Mouse (Mus musculus) limb, embryonic 11.5 days (tissue): ENCODE results near the gene Dnah14. TPM values are rescaled to one million over a fixed set of nuclear protein-coding genes. Genes with fewer than 3 reads are reported as not detected.

Experiments
- ATAC-seq: fragments of 200-750 bp; cut with Nextera tagmentation; 2 replicates; pipeline ENCODE4 v1.8.0; 2017; ENCODE audit warnings: low read depth; ENCODE audit not compliant: insufficient number of reproducible peaks, low FRiP score, low TSS enrichment
- DNase-seq: peaks from one replicate; pipeline ENCODE4 v3.0.0-alpha.2; 2015; ENCODE audit warnings: low spot score
- H3K27ac ChIP-seq: fragments of 300-500 bp; sonication (generic); replicated peaks from 2 replicates; pipeline ENCODE4 v1.5.1; 2014; ENCODE audit warnings: low read depth, mild to moderate bottlenecking, low read length
- H3K27me3 ChIP-seq: fragments of 300-500 bp; sonication (generic); 2 replicates; pipeline ENCODE4 v1.6.1; 2014; ENCODE audit warnings: mild to moderate bottlenecking, low read length, mixed read lengths; ENCODE audit not compliant: control insufficient read depth, insufficient read depth
- H3K36me3 ChIP-seq: fragments of 300-500 bp; sonication (generic); 2 replicates; pipeline ENCODE4 v1.6.1; 2014; ENCODE audit warnings: mild to moderate bottlenecking, low read length, moderate library complexity, mixed read lengths; ENCODE audit not compliant: control insufficient read depth, insufficient read depth
- H3K4me1 ChIP-seq: fragments of 300-500 bp; sonication (generic); 2 replicates; pipeline ENCODE4 v1.6.1; 2014; ENCODE audit warnings: low read length, mixed read lengths; ENCODE audit not compliant: control insufficient read depth, insufficient read depth
- H3K4me2 ChIP-seq: fragments of 300-500 bp; sonication (generic); 2 replicates; pipeline ENCODE4 v1.6.1; 2014; ENCODE audit warnings: low read depth, mild to moderate bottlenecking, moderate library complexity; ENCODE audit not compliant: severe bottlenecking
- H3K4me3 ChIP-seq: fragments of 300-500 bp; sonication (generic); 2 replicates; pipeline ENCODE4 v1.5.1; 2014; ENCODE audit warnings: low read depth, low read length
- H3K9ac ChIP-seq: fragments of 300-500 bp; sonication (generic); 2 replicates; pipeline ENCODE4 v1.6.1; 2014; ENCODE audit warnings: mild to moderate bottlenecking, low read length
- H3K9me3 ChIP-seq: fragments of 300-500 bp; sonication (generic); 2 replicates; pipeline ENCODE4 v1.6.1; 2016; ENCODE audit warnings: low read length; ENCODE audit not compliant: control insufficient read depth
- WGBS: fragments of 180-500 bp; shearing (Covaris S2); extraction: QIAGEN DNeasy Blood & Tissue Kit; methylation state at CpG from one replicate; pipeline ENCODE4 v1.1.7; 2014; 5-methylcytosine and 5-hydroxymethylcytosine counted together
- polyA plus RNA-seq: library from polyadenylated mRNA; unstranded; fragments of >200 nt; fragmentation: Nextera tagmentation; extraction: Ambion mirVana; gene quantifications from 2 replicates; pipeline ENCODE4 v1.2.1, GENCODE M21; 2014

Gene Dnah14
- polyA plus RNA-seq, 1 experiment from 2014 or later = 1.8 TPM

DNA sequence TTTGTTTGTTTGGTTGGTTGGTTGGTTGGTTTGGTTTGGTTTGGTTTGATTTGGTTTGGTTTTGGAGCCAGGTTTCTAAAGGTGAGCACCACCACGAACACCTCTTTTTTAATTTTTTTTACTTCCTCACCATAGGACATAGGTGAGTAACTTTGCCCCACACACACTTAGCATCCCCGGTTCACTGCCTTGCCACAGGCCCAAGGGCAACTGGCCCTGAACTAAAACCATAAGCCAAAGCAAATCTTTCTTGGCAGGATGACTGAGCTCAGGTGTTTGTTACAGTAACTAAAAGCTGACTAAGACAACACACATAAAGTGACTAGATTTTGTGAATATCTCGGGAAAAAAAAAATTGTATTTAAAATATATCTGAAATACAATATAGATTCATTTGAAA lies 271.0 kb downstream of the Dnah14 start:
- no peak overlapping the region for H3K4me2 ChIP-seq
- no peaks in the 10 kb centered on the region for H3K36me3 ChIP-seq
- H3K4me3 ChIP-seq = no peak overlapping the region
- WGBS = 86% methylated on average over 3 of the region's 3 CpGs
- H3K9me3 ChIP-seq = no peaks in the 10 kb centered on the region
- no peaks in the 10 kb centered on the region for H3K27me3 ChIP-seq
- DNase-seq (no peak), ATAC-seq (no peak)
- H3K27ac ChIP-seq = no peak overlapping the region
- no peak overlapping the region for H3K9ac ChIP-seq
- peaks cover 8% of the 10 kb centered on the region; the same call in 1 of the 2 replicates for H3K4me1 ChIP-seq

DNA sequence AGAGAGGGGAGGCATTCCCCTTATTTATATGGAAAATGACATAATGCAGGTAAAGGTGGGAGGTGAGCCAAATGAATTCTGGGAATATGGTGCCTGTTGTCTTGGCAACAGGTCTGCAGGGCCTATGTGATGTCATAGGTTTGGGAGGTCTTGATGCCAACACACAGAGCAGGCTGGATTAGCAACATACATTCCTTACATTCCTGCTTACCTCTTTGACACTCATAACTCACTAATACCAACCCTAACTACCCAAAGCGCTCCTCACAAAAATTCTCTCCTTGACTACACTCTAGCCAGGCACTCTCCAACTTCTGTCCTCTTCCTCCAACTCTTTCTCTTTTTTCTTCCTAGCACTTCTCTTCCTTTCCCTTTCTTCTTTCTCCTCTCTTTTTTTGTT lies 271.9 kb downstream of the Dnah14 start:
- Histone ChIP-seq H3K4me3 (no peak overlapping the region), H3K27ac (no peak overlapping the region), H3K4me2 (no peak overlapping the region), H3K27me3 (no peaks in the 10 kb centered on the region), H3K4me1 (peaks cover 7% of the 10 kb centered on the region), H3K36me3 (no peaks in the 10 kb centered on the region), H3K9ac (no peak overlapping the region), H3K9me3 (no peaks in the 10 kb centered on the region)
- WGBS = 80% methylated on average over 1 of the region's 1 CpGs
- no peak for ATAC-seq
- no peak for DNase-seq

DNA sequence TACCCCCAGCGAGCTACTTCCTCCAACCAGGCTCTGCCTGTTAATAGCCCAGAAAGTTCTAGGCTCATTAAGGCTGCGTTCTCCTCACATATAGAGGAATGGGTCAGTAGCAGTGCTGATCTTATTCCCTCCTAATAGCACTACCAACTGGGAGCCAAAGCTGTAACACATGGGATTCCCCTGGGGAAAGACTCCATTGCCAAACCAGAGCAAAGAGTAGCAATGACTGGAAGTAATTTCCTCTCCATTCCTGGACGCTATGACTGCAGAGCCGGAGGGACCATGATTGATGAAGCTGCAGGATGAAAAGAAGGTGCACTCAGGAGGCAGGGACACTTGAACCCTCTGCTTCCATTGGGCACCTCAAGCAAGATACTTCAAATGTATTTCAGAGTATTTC lies 274.1 kb downstream of the Dnah14 start:
- H3K4me2 ChIP-seq = no peak overlapping the region
- no peak for DNase-seq
- no peaks in the 10 kb centered on the region for H3K27me3 ChIP-seq
- peaks cover 6% of the 10 kb centered on the region; the same call in 1 of the 2 replicates for H3K4me1 ChIP-seq
- WGBS = 49% methylated on average over 4 of the region's 4 CpGs
- H3K4me3 ChIP-seq = no peak overlapping the region
- ATAC-seq = no peak
- H3K9ac ChIP-seq = no peak overlapping the region
- no peaks in the 10 kb centered on the region for H3K9me3 ChIP-seq
- H3K27ac ChIP-seq = no peak overlapping the region
- H3K36me3 ChIP-seq = no peaks in the 10 kb centered on the region

DNA sequence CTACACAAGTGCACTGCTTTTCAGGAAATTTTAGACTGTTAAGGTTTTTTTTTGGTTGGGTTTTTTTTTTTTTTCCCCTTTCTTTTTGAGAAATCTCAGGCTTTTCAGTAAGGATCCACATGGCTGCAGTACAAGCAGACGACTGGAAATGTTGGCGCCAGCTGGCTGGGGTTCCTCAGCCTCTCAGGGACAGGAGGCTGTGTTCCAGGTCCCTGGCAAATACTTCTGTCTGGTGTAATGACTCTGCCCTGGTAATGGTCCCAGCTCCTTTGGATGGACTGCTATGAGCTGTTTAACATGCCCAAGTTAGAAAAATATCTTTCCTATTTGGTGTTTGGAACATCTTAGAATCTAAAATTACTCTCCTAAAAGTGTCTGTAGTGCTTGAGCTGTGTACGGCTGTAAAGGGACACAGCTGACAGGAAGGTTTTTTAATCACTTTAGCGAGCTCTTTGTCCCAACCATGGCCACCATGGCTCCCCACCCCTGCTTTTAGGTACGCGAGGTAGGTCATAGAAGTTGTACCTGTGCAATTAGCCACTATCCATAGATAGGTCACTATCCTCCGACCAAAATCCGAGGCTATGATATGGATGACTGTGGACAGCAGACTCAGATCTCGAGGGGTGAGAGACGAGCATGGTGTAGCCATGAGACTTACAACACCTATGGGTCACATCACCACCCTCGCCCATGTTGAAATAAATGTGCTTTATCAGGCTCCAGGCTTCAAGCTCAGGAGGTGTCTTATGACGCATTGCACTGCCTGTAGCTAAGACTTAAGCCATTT lies 275.4 kb downstream of the Dnah14 start:
- Histone ChIP-seq H3K27ac (no peak overlapping the region), H3K4me2 (no peak overlapping the region), H3K27me3 (no peaks in the 10 kb centered on the region), H3K36me3 (no peaks in the 10 kb centered on the region), H3K9ac (no peak overlapping the region), H3K9me3 (no peaks in the 10 kb centered on the region), H3K4me1 (peaks cover 6% of the 10 kb centered on the region; the same call in 1 of the 2 replicates), H3K4me3 (no peak overlapping the region)
- DNase-seq (no peak), ATAC-seq (no peak)
- 89% methylated on average over 12 of the region's 12 CpGs for WGBS

DNA sequence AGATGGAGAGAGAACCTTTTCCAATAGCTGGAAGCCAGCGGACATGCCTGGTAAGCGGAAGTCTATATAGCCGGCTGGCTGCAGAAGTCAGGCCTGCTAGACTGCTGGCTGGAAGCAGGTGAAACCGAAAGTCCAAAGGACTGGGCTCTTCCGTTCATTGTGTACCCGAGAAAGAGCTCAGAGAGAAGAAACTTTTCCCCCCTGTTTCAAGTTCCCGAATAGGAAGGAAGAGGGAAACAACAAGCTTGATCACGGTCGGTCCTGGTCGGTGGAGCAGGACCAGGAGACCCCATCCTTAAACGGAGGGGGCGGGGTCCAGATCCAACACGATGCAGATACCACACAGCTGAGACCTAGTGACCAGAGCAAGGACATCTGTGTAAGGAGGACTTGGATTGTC lies 276.1 kb downstream of the Dnah14 start:
- Histone ChIP-seq H3K4me3 (no peak overlapping the region), H3K27me3 (no peaks in the 10 kb centered on the region), H3K9me3 (no peaks in the 10 kb centered on the region), H3K4me1 (peaks cover 6% of the 10 kb centered on the region; the same call in 1 of the 2 replicates), H3K36me3 (no peaks in the 10 kb centered on the region), H3K9ac (no peak overlapping the region), H3K4me2 (no peak overlapping the region; the same call in 1 of the 2 replicates), H3K27ac (no peak overlapping the region)
- DNase-seq = no peak
- WGBS = 49% methylated on average over 13 of the region's 13 CpGs
- ATAC-seq = no peak

DNA sequence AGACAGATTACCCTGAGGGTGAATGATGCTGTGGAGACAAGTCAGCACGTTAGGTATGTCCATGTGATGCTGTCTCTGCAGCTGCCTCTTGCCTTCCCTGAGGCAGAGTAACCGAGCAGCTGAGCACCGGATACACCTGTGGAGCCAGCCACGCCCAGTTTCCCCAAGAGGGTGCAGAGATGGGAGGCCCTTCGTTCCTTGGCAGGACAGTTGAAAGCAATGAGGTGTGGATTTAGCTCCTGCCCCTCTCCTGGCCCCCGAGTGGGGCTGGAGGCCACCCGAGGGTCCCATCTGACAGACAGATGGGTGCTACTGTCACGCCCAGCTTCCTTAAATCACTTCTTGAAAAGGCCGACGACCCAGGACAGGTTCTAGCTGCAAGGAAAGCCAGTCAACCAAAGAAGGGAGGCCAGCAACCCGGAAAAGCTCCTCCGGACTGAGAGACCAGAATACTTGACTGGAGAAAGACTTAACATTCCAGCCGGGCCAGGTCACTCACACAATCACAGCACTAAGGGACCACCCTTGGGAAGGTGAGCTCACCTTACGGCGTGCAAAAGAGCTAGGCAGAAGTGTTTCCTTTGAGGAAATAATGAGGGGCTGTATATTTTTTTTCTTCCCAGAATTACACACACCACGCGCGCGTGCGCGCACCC lies 276.9 kb downstream of the Dnah14 start:
- H3K4me1 ChIP-seq = peaks cover 6% of the 10 kb centered on the region; the same call in 1 of the 2 replicates
- ATAC-seq = peak; percentile 67; the same call in 1 of the 2 replicates
- DNase-seq = peak; percentile 50
- H3K27me3 ChIP-seq = no peaks in the 10 kb centered on the region
- no peak overlapping the region for H3K4me3 ChIP-seq
- H3K27ac ChIP-seq = no peak overlapping the region
- H3K36me3 ChIP-seq = no peaks in the 10 kb centered on the region
- WGBS = 10% methylated on average over 21 of the region's 21 CpGs
- peak overlapping the region; percentile 33; the same call in 1 of the 2 replicates for H3K4me2 ChIP-seq
- H3K9me3 ChIP-seq = no peaks in the 10 kb centered on the region
- no peak overlapping the region for H3K9ac ChIP-seq

DNA sequence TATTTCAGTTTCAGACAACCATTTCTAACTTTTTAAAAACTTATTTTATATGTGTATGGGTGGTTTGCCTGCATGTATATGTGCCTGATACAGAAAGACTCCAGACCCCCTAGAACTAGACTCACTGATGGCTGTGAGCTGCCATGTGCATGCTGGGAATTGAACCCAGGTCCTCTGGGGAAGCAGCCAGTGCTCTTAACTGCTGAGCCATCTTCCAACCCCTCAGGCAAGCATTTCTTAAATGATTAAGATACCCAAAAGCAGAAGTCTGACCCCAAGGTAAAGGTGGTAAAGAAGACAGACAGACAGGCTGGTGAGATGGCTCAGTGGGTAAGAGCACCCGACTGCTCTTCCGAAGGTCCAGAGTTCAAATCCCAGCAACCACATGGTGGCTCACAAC lies 278.5 kb downstream of the Dnah14 start:
- Histone ChIP-seq H3K9ac (no peak overlapping the region), H3K27me3 (no peaks in the 10 kb centered on the region), H3K27ac (no peak overlapping the region), H3K4me2 (no peak overlapping the region), H3K4me3 (no peak overlapping the region), H3K9me3 (no peaks in the 10 kb centered on the region), H3K4me1 (peaks cover 6% of the 10 kb centered on the region; the same call in 1 of the 2 replicates), H3K36me3 (no peaks in the 10 kb centered on the region)
- ATAC-seq (no peak), DNase-seq (no peak)
- 94% methylated on average over 2 of the region's 2 CpGs for WGBS

DNA sequence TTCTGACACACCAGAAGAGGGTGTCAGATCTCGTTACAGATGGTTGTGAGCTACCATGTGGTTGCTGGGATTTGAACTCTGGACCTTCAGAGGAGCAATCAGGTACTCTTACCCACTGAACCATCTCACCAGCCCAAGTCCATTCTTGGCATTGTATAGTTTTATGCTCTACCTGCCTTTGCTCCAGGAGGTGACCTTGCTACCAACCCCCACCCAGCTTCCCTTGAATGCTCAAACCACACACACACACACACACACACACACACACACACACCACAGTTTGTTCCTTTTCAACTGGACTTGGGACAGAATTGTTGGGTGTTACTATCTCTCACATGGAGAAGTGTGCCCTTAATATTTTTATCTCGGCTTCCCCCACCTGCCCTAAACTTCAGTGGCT lies 280.0 kb downstream of the Dnah14 start:
- Histone ChIP-seq H3K27ac (no peak overlapping the region), H3K4me1 (peaks cover 10% of the 10 kb centered on the region), H3K4me3 (no peak overlapping the region), H3K9me3 (no peaks in the 10 kb centered on the region), H3K27me3 (no peaks in the 10 kb centered on the region), H3K36me3 (no peaks in the 10 kb centered on the region), H3K9ac (no peak overlapping the region), H3K4me2 (no peak overlapping the region)
- DNase-seq (no peak), ATAC-seq (no peak)
- WGBS = 84% methylated on average over 2 of the region's 2 CpGs
